Mouse (Mus musculus) frontal cortex, postnatal 36 days (tissue): ENCODE results near the gene Tbc1d17.
A peak's percentile ranks its signal among the peaks of the same experiment; 100 is the strongest.

ENCODE experiments used
- DNase-seq, 2 experiments: peaks; one replicate each; pipeline ENCODE4 v3.0.0; 2022; ENCODE audit warnings: low spot score in 2 of 2

The Tbc1d17 gene

DNA sequence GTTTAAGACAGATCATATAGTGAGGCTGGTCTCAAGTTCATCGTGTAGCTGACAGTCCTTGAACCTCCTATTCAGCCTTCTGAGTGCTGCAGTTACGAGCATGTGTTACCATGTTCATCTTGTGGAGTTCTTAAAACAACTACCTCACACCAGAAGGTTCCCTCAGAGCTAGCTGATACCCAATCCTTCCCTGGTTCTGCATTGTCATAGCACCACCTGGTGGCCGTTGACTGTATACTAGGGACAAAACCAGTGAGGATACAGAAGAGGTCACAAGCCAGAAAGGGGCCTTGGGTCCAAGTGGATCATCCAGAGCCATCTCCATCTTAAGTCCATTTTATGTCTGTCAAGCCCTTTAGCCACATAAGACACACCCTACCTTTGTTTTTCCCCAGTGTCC lies 24.0 kb downstream of the Tbc1d17 start:
- peak; percentile 72 to 84 for DNase-seq

- DNase-seq, result no peak
These were observed 25.5 kb downstream of the Tbc1d17 start for GRCm38 (mm10) chr7:44823409-44823808.

DNA sequence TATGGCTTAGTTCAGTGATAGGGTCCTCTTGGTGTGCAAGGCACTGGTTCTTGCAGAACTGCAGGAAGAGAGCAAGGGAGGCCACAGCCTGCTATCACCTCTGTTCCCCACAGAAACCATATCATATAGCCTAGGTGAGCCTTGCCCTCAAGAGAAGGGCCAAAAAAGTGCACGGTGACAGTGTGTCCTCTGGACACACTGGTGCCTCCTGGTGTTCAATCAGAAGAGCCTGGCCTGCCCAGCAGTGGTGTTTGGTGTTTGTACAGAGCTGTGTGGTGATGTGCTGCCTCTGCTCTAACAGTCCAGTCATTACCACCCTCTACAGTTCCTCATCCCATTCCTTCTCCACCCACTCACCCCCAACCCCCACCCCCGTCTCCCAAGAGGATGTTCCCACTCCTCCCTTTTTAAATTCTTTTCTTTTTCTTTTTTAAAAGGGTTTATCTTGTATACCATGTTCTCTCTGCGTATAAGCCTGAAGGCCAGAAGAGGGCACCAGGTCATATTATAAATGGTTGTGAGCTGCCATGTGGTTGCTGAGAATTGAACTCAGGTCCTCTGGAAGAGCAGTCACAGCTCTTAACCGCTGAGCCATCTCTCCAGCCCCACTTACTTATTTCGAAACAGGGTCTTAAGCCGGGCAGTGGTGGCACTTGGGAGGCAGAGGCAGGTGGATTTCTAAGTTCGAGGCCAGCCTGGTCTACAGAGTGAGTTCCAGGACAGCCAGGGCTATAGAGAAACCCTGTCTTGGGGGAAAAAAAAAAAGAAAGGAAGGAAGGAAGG lies 27.0 kb downstream of the Tbc1d17 start:
- no peak for DNase-seq

DNA sequence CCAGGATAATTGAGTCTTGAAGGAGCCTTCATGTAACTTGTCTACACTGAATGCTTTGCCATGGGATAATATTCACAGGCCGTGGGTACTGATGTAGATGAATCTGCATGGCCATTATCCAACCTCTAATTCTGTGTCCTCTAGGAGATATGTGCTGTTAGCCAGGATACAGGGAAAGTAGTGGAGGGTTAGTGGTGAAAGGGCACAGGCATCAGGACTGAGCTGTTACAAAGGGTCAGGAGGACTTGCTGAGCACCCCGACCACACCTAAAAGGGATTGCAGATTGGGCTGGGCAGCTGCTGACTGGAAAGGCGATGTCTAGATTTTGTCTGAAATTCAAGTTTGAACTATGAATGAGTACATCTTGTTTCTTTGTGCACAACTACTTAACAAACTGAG lies 28.4 kb downstream of the Tbc1d17 start:
- no peak for DNase-seq

- DNase-seq, result no peak
These were observed 29.0 kb downstream of the Tbc1d17 start for GRCm38 (mm10) chr7:44819863-44820262.

GRCm38 (mm10) chr7:44819391-44819790 lies 29.5 kb downstream of the Tbc1d17 start:
- no peak for DNase-seq

GRCm38 (mm10) chr7:44818751-44819235 lies 30.1 kb downstream of the Tbc1d17 start:
- DNase-seq, result peak in 1 of 2 experiments; percentile 38

DNA sequence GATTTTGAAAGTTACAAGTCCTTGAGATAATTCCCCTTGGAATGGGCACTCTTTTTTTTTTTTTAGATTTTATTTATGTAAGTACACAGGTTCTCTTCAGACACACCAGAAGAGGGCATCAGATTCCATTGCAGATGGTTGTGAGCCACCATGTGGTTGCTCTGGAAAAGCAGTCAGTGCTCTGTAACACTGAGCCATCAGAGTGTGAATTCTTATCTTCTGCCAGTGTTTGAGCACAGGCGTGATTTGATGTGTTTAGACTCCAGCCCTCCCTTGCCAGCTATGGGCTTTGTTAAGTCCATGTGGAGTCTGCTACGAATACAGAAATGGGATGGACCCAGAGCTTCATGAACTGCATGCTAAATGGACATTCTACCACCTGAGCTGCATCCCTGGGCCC lies 30.7 kb downstream of the Tbc1d17 start:
- peak in 1 of 2 experiments; percentile 25 for DNase-seq

DNA sequence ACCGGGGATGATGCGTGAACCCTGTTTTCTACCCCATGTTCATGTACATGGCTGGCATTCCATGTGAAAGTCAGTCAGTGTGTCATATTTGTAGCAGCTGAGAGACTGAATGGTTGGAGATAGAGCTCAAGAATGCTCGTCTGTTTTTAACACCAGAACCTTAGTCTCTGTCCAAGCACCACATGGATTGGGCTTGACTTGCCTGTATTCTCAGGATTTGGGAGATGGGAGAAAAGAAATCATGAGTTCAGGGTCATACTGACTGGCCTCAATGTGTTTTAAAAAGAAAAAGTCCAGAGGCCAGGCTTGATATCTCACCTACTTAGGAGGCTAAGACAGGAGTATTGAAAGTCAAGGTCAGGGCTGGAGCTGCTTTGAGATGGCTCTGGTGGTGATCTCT lies 31.4 kb downstream of the Tbc1d17 start:
- DNase-seq, result peak in 1 of 2 experiments; percentile 1

DNA sequence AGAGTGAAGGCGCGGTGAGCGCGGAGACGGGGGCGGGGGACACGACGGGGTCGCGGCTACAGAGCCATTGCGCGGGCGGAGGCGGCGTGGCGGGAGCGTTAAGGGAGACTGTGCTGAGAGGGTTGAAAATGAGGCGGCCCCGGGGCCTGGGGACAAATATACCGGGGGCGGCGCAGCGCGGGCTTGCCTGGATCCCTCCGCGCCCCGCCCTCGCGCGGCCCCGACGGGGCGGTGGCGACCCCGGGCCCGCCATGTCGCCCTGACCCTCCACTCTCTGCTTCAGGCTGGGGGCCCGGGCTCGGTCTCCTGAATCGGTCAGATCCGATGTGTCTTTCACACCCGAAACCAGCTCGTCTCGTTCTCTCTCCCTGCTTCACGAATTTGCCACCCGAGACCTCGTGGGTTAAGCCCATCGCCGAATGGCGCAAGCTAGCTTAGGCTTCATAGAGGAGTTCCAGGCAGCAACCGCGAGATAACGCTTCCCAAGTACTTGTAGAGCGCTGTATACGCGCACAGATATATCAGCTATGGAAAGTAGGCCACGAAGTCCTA lies 32.3 kb downstream of the Tbc1d17 start, which contains the start of gene Atf5:
Gene Atf5 (minus strand): TSS at position 189 of the 552 bp plus-strand sequence.
- peak; percentile 50 to 57 for DNase-seq

DNA sequence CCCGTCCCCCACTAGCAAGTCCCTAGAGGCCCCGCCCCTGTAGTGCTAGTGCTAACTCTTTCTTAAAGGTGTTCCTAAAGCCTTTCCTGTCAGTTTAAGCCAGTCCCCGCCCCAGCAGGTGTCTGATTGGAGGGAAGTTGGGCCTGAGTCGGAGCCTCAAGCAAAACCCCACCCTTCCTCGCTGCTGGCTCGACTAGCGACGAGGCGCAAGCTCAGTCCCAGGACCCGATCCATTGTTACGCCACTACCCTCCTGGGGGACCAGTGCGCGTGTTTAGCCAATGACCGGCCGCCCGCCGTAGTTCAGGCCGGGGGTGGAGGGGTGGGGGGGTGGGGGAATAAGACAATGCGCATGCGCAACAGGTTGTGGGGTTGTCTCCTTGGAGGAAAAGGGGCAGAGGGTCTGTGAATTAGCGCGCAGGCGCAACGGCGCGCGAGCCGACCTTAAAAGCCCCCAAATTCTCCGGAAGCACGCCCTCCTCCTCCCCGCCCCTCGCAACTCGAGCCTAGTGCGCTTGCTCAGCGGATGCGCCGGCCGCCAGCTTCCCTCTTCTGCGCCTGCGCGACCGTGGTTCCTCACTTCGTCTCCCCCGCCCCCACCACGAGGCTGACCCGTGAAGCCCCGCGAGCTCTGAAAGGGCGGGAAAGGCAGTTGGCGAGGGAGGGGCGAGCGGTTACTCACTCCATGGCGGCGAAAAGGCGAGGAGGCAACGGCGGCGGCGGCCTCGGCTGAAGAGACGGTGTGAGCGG lies 33.0 kb downstream of the Tbc1d17 start, which contains the start of the genes Nup62 and Il4i1:
Gene Nup62 (plus strand): TSS at position 368 of the 749 bp plus-strand sequence.
Gene Il4i1 (plus strand): TSS at position 667 of the 749 bp plus-strand sequence.
- DNase-seq, result peak; percentile 98 to 99

GRCm38 (mm10) chr7:44814952-44815553 lies 33.8 kb downstream of the Tbc1d17 start:
- DNase-seq, result no peak

DNA sequence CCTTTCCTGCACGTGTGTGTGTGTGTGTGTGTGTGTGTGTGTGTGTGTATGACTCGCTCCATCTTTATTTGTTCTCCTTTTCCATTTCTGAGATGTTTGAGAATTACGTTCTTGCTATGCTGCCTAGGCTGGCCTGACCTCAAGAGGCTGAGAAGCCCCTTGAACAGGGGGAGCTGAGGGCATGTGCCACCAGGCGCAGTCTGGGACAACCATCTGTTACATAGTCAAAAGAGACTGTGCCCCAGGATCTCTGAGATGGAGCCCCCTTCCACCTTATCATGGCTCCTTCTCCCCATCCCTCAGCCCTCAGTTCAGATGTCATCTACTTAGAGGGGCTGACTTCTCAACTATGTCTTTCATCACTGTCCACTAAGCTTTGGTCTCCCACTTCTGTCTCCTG lies 34.5 kb downstream of the Tbc1d17 start:
- DNase-seq, result no peak

- no peak for DNase-seq
These were observed 34.9 kb downstream of the Tbc1d17 start for GRCm38 (mm10) chr7:44813985-44814384.

GRCm38 (mm10) chr7:44812651-44813325 lies 36.1 kb downstream of the Tbc1d17 start:
- DNase-seq, result no peak

DNA sequence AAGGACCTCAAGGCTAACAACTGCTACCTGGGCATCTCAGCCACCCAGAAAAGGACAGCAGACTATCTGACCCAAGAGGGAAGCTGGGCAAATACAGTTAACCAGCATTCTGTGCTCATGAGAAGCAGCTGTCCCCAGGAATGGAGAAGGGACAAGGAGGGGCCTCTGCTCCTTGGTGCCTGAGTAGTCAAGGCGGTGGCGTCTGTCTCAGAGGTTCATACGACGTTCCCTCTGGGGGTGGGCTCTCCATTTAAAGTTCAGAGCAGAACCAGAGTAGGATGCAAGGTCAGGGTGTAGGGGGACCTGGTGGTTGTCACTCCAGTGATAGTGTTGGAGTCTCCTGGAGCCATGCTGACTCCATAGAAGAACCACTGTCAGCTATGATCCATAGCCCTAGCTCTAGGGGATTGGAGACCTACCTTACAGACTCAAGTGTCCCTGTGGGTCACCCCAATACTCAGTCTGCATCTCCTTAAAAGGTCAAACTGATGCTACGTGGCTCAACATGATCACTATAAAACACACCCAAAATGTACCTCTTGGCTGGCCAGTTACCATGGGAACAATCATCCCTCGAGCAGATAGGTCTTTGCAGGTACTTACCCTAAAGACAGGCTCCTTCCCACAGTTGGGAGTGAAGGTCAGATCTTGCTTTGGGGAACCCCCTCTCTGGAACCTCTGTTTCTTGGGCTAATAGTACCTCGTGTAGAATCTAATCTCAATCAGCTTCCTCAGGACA lies 37.9 kb downstream of the Tbc1d17 start:
- no peak for DNase-seq

DNA sequence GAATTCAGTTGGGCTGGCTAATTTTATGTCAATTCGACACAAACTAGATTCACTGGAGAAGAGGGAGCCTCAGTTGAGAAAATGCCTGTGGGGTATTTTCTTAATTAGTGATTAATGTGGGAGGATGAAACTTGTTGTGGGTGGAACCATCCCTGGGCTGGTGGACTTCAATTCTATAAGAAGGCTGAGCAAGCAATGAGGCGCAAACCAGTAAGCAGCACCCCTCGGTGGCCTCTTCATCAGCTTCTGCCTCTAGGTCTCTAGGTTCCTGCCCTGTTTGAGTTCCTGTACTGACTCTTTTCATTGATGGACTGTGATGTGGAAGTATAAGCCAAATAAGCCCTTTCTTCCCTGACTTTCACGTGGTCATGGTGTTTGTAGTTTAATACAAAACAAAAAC lies 38.5 kb downstream of the Tbc1d17 start:
- no peak for DNase-seq

GRCm38 (mm10) chr7:44809466-44809865 lies 39.4 kb downstream of the Tbc1d17 start:
- no peak for DNase-seq

DNA sequence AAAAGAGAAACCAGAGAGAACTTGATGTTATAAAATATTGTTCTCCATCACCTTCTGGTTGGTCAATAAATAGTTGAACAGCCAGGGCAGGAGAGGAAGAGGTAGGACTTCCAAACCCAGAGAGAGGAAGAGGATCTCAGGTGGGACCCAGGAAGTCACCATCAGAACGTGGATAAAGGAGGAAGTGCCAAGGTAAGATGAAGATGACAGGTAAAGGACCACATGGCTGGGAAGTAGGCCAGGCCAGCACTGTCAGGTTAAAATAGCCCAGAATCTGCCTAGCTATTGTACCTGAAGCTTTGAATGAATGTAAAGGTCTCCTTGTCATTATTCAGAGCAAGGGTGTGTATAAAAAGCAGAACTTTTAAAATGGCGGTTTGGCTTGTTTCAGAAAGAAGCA lies 40.0 kb downstream of the Tbc1d17 start:
- DNase-seq, result no peak

- no peak for DNase-seq
These were observed 56.1 kb downstream of the Tbc1d17 start for GRCm38 (mm10) chr7:44792781-44793180.

GRCm38 (mm10) chr7:44790066-44790465 lies 58.8 kb downstream of the Tbc1d17 start:
- DNase-seq, result no peak
